Mouse (Mus musculus): Measurements from ENCODE around the gene Vmn1r204. TPM values are rescaled to one million over a fixed set of nuclear protein-coding genes. Genes with fewer than 3 reads are reported as not detected.
"Not testable (repeated sequence)": the region's sequence is repeated elsewhere in the genome, so short reads cannot be mapped to it uniquely, and the experiment has no call there.

The Vmn1r204 gene
- not detected for total RNA-seq (2021)

DNA sequence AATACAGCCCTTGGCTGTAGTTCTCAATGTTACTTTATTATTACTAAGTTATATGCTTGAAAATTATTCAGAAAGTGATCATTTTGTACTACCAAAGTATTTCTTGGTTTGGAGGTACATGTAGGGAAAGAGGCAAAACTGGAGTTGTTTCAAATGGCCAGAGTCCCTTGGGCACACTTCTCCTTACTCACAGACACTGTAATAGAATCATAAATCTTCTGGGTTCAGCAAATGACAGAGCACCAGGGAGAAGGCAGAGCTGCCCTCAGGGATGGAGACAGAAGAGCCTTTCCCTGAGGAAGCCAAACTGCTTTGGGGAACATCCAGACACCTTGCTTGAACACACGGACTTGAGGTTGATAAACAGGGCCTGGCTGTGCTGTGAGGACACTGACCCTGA, at the start of gene Vmn1r204:
TSS of gene Vmn1r204 (plus strand) at position 301 of the 400 bp plus-strand sequence.
- intact Hi-C loops (cut with DNase I); DNase-seq: not testable (repeated sequence)

DNA sequence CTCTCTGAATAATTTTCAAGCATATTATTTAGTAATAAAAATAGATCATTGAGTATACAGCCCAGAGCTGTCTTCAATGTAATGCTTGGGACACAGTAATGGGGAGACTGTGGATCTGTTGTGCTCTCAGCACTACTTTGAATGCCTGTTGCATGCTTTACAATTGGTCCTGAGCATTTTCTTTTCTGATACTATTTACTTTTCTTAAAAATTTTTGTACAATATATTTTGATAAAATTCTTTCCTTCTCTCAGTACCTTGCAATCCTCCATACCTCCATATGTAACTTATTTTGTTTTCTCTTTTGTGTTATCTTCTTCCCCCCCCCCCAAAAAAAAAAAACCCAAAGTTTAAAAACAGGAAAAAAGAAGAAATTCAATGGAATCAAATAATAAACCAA, 47.7 kb upstream of the Vmn1r204 start, which contains the start of gene Vmn1r202:
TSS of gene Vmn1r202 (minus strand) at position 101 of the 400 bp plus-strand sequence.
- intact Hi-C loops (cut with DNase I), result loop anchor here (10.0 kb wide), 1 partner anchor 200 kb away; no protein-coding TSS in a partner anchor
- DNase-seq, result no peak

DNA sequence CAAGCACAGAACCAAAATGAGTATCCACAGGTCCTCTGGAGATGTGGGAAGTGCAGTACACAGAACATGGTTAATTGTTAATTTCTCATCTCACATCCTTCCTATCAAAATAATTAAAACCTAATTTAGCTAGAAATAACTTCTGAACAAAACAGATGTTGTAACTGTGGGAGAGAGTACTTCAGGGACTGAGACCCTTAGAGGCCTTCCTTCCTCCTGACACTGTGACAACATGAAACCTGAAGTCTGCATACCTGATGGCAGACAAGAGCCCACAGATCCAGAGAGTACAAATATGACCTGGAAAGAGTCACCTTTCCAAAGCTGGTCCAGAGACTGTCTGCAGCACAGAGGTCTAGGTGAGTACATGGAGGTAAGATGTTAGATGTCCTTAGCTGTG, 35.2 kb upstream of the Vmn1r204 start, which contains the start of gene Vmn1r203:
TSS of gene Vmn1r203 (plus strand) at position 301 of the 400 bp plus-strand sequence.
- intact Hi-C loops (cut with DNase I), result no loop called here
- no peak for DNase-seq

DNA sequence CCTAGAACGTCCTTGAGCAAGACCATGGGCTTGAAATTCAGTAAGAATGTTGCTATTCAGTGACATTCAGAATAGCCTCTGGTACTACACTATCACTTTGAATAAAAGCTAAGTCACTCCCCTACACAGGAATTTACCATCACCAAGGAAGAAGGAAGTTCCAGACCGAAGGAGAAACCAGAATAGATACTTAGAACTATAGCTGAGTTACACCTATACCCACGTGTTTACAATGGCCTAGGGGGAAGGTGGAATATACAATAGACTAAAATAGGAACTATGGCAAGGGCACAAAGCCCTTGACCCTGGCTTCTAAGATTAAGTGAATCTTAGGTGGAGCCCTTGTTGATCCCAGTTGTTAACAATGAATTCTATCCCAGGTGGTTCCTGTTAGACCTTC, 21.9 kb downstream of the Vmn1r204 start:
- DNase-seq; intact Hi-C loops (cut with DNase I): not testable (repeated sequence)

DNA sequence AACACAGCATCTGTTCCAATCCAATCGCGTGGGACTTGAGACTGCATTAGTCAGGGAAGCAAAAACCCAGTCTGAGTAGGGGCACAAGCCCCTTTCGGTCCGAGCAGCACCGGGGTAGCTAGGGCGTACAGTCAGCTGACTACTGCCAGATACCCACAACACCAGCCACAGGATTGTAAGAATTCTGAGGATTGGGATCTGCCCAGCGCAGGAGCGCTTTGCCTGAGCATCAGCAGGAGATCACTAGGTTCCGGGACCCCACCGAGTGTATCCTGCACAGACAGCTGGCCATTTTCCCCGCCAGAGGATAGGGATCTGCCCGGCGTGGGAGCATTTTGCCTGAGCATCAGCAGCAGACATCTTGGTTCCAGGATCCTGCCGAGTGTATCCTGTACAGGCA, 30.3 kb downstream of the Vmn1r204 start:
- intact Hi-C loops (cut with DNase I); DNase-seq: not testable (repeated sequence)

DNA sequence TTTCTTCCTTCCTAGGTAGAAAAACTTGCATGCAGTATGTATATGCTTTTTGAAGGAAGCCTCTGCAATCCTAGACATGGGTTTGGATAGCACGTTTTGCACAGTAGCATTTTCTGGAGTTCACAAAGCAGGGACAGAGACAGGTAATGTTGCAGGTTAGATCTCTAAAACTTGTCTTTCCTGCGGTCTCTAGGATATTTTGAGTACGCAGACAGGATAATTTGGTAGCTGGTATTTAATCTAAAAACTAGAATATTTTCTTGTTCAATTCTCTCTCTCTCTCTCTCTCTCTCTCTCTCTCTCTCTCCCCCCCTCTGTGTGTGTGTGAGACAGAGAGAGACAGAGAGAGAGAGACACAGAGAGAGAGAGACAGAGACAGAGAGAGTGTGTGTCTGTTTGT, 39.9 kb downstream of the Vmn1r204 start, which contains the start of gene Vmn1r205:
TSS of gene Vmn1r205 (minus strand) at position 101 of the 400 bp plus-strand sequence.
- no peak for DNase-seq
- intact Hi-C loops (cut with DNase I), result no loop called here

Other genes with a start within 250 kb of the Vmn1r204 start
- not detected for gene Vmn1r197, start 228.6 kb upstream of the Vmn1r204 start, total RNA-seq (2021)
- not detected for gene Vmn1r198, start 202.8 kb upstream of the Vmn1r204 start, total RNA-seq (2021)
- gene Vmn1r199, start 173.4 kb upstream of the Vmn1r204 start, total RNA-seq (2021), result not detected
- not detected for gene Vmn1r200, start 162.8 kb upstream of the Vmn1r204 start, total RNA-seq (2021)
- not detected for gene Vmn1r201, start 81.3 kb upstream of the Vmn1r204 start, total RNA-seq (2021)
- not detected for gene Vmn1r202, start 47.8 kb upstream of the Vmn1r204 start, total RNA-seq (2021)
- not detected for gene Vmn1r203, start 35.1 kb upstream of the Vmn1r204 start, total RNA-seq (2021)
- not detected for gene Vmn1r205, start 39.8 kb downstream of the Vmn1r204 start, total RNA-seq (2021)
- not detected for gene Vmn1r206, start 71.1 kb downstream of the Vmn1r204 start, total RNA-seq (2021)
- not detected for gene Vmn1r207-ps, start 176.4 kb downstream of the Vmn1r204 start, total RNA-seq (2021)
- not detected for gene Vmn1r208, start 224.2 kb downstream of the Vmn1r204 start, total RNA-seq (2021)